Mouse (Mus musculus) myocyte (in vitro differentiated cells): Measurements from ENCODE around the gene Psmc3. TPM values are rescaled to one million over a fixed set of nuclear protein-coding genes. Genes with fewer than 3 reads are reported as not detected.

ENCODE experiments used
- H3K27me3 ChIP-seq: one replicate; pipeline ENCODE4 v1.6.1; 2011; ENCODE audit not compliant: control insufficient read depth, insufficient read depth, insufficient read length
- H3K36me3 ChIP-seq: one replicate; pipeline ENCODE4 v1.6.1; 2011; ENCODE audit not compliant: control insufficient read depth, insufficient read depth
- H3K4me2 ChIP-seq: one replicate; pipeline ENCODE4 v1.6.1; 2011; ENCODE audit warnings: low read depth, control low read depth
- H3K4me3 ChIP-seq: one replicate; pipeline ENCODE4 v1.5.1; 2011; ENCODE audit warnings: mild to moderate bottlenecking, control low read depth, moderate library complexity
- H3K79me2 ChIP-seq: one replicate; pipeline ENCODE4 v1.6.1; 2011; ENCODE audit not compliant: control insufficient read depth, insufficient read depth
- H3ac ChIP-seq: one replicate; pipeline ENCODE4 v1.6.1; 2011; ENCODE audit not compliant: control insufficient read depth, insufficient read length
- CEBPB ChIP-seq: IDR thresholded peaks from 2 replicates; pipeline ENCODE4 v1.6.1; 2011; ENCODE audit warnings: mild to moderate bottlenecking, moderate library complexity; ENCODE audit not compliant: poor library complexity, insufficient read depth, severe bottlenecking
- E2F4 ChIP-seq: IDR thresholded peaks from one replicate; pipeline ENCODE4 v1.6.1; 2011; ENCODE audit warnings: mild to moderate bottlenecking, control low read depth, moderate library complexity; ENCODE audit not compliant: insufficient read depth
- MAX ChIP-seq: IDR thresholded peaks from one replicate; pipeline ENCODE4 v1.6.1; 2011; ENCODE audit warnings: low read depth, mild to moderate bottlenecking, control low read depth
- MYOD1 ChIP-seq, 3 experiments: IDR thresholded peaks; one replicate each; pipeline ENCODE4 v1.6.1; 2011; ENCODE audit warnings: control low read depth in 2 of 3, low read depth in 2 of 3, mild to moderate bottlenecking in 2 of 3, moderate library complexity in 1 of 3; ENCODE audit not compliant: insufficient read length in 2 of 3, control insufficient read depth in 1 of 3
- MYOG ChIP-seq, 3 experiments: IDR thresholded peaks; one replicate each; pipeline ENCODE4 v1.6.1; 2011; ENCODE audit warnings: control low read depth in 2 of 3, low read depth in 2 of 3, mild to moderate bottlenecking in 2 of 3; ENCODE audit not compliant: insufficient read length in 2 of 3, control insufficient read depth in 1 of 3, insufficient read depth in 1 of 3
- POLR2A ChIP-seq: IDR thresholded peaks from one replicate; pipeline ENCODE4 v1.6.1; 2011; ENCODE audit warnings: low read depth, mild to moderate bottlenecking, control low read depth, moderate library complexity; ENCODE audit not compliant: insufficient read length
- POLR2AphosphoS2 ChIP-seq: IDR thresholded peaks from one replicate; pipeline ENCODE4 v1.6.1; 2011; ENCODE audit warnings: low read depth, control low read depth; ENCODE audit not compliant: insufficient read length
- REST ChIP-seq: IDR thresholded peaks from one replicate; pipeline ENCODE4 v1.6.1; 2011; ENCODE audit warnings: mild to moderate bottlenecking, control low read depth, moderate library complexity; ENCODE audit not compliant: insufficient read depth, insufficient read length
- SRF ChIP-seq: IDR thresholded peaks from one replicate; pipeline ENCODE4 v1.6.1; 2011; ENCODE audit warnings: low read depth; ENCODE audit not compliant: control insufficient read depth, insufficient read length
- TCF12 ChIP-seq: IDR thresholded peaks from one replicate; pipeline ENCODE4 v1.6.1; 2011; ENCODE audit warnings: mild to moderate bottlenecking, control low read depth; ENCODE audit not compliant: poor library complexity, insufficient read depth, severe bottlenecking
- TCF3 ChIP-seq: IDR thresholded peaks from one replicate; pipeline ENCODE4 v1.6.1; 2011; ENCODE audit warnings: low read depth, control low read depth; ENCODE audit not compliant: insufficient read length
- USF1 ChIP-seq: IDR thresholded peaks from one replicate; pipeline ENCODE4 v1.6.1; 2011; ENCODE audit warnings: low read depth, mild to moderate bottlenecking, control low read depth, moderate library complexity
- polyA plus RNA-seq: library from polyadenylated mRNA; unstranded; fragments of >200 nt; fragmentation: generic; extraction: Trizol; gene quantifications from one replicate; pipeline ENCODE4 v1.2.1, GENCODE M21; 2012; ENCODE audit warnings: missing spikeins

Gene Psmc3
- polyA plus RNA-seq, 1 experiment, result 688 TPM

DNA sequence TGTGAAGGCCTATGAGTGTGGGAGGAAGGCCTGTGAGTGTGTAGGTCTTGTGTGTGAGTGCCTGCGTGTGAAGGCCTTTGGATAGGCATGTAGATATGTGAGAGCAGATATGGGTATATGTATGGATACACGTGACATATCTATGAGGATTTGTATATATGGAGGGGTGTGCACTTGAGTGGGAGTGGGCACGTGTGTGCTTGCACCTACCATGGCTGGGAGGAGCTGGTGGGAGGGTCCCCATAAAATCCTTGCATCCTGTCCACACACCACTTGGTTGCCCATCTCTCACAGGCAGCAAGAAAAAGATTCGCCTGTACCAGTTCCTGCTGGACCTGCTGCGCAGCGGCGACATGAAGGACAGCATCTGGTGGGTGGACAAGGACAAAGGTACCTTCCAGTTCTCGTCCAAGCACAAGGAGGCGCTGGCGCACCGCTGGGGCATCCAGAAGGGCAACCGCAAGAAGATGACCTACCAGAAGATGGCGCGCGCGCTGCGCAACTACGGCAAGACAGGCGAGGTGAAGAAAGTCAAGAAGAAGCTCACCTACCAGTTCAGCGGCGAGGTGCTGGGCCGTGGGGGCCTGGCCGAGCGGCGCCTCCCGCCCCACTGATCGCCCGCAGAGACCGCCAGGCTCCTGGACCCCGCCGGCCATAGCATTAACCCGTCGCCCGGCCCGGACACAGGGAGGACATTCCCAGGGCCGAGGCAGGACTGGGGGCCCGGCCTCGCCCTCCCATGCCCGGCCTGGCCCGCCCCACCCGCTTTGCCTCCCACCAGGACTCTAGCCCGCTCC, 61.2 kb downstream of the Psmc3 start:
- peak overlapping the region; percentile 73 for H3K4me2 ChIP-seq
- peaks cover 20% of the 10 kb centered on the region for H3K27me3 ChIP-seq
- no peaks in the 10 kb centered on the region for H3K36me3 ChIP-seq
- no peak for TF ChIP-seq SRF
- TF ChIP-seq POLR2A, result no peak
- TF ChIP-seq USF1, result no peak
- TF ChIP-seq REST, result no peak
- peak in 2 of 3 experiments; percentile 21 to 28 for TF ChIP-seq MYOG (IDR thresholded peaks at IDR 0.05; ENCODE audit: control insufficient read depth in 1 of 3, insufficient read depth in 1 of 3, insufficient read length in 2 of 3, low read depth in 2 of 3)
- TF ChIP-seq MYOD1 (IDR thresholded peaks at IDR 0.05; ENCODE audit: control insufficient read depth in 1 of 3, insufficient read length in 2 of 3, low read depth in 2 of 3), result peak in 1 of 3 experiments; percentile 29
- no peak for TF ChIP-seq TCF12
- TF ChIP-seq POLR2AphosphoS2, result no peak
- no peak for TF ChIP-seq CEBPB
- TF ChIP-seq E2F4, result no peak
- TF ChIP-seq TCF3, result no peak
- H3ac ChIP-seq, result peak overlapping the region; percentile 31
- no peaks in the 10 kb centered on the region for H3K79me2 ChIP-seq
- H3K4me3 ChIP-seq, result no peak overlapping the region

DNA sequence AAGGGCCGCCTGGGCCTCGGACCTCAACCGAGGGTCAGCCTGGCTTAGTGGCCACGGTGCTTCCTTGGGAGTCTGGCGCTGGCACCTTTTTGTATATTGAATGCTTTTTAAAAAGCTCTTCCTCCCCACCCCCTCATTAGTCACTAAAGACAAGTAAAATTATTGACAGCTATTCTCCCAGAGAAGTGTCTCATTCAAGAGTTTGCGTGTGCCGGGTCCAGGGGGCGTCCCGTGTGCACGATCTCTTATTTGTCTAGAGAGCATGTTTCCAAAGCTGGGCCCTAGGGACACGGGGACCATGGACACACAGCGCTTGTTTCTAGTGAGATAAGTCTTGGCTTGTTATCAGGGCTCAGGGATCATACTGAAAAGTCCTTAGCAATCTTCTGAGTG, 61.8 kb downstream of the Psmc3 start:
- H3K79me2 ChIP-seq, result no peaks in the 10 kb centered on the region
- no peaks in the 10 kb centered on the region for H3K36me3 ChIP-seq
- H3ac ChIP-seq, result peak overlapping the region; percentile 31
- H3K4me2 ChIP-seq, result peak overlapping the region; percentile 73
- H3K27me3 ChIP-seq, result peaks cover 26% of the 10 kb centered on the region
- TF ChIP-seq MYOG (IDR thresholded peaks at IDR 0.05; ENCODE audit: control insufficient read depth in 1 of 3, insufficient read depth in 1 of 3, insufficient read length in 2 of 3, low read depth in 2 of 3) (no peak), REST (no peak), TCF12 (no peak), MAX (no peak), MYOD1 (IDR thresholded peaks at IDR 0.05; ENCODE audit: control insufficient read depth in 1 of 3, insufficient read length in 2 of 3, low read depth in 2 of 3) (no peak), TCF3 (no peak), POLR2A (no peak), E2F4 (no peak), USF1 (no peak), POLR2AphosphoS2 (no peak), SRF (no peak), CEBPB (no peak)
- H3K4me3 ChIP-seq, result no peak overlapping the region

Other genes with a start within 250 kb of the Psmc3 start
- gene Mtch2, start 206.9 kb upstream of the Psmc3 start, polyA plus RNA-seq, result 170 TPM
- 0.04 TPM for gene C1qtnf4, start 168.1 kb upstream of the Psmc3 start, polyA plus RNA-seq
- 11.9 TPM for gene Kbtbd4, start 149.3 kb upstream of the Psmc3 start, polyA plus RNA-seq
- 268 TPM for gene Ndufs3, start 149.2 kb upstream of the Psmc3 start, polyA plus RNA-seq
- gene Celf1, start 113.6 kb upstream of the Psmc3 start, polyA plus RNA-seq, result 27.1 TPM
- gene Rapsn, start 18.4 kb upstream of the Psmc3 start, polyA plus RNA-seq, result 199 TPM
- gene Slc39a13, start 16.4 kb downstream of the Psmc3 start, polyA plus RNA-seq, result 41.1 TPM
- gene Spi1, start 28.4 kb downstream of the Psmc3 start, polyA plus RNA-seq, result 0.04 TPM
- 0.05 TPM for gene Mybpc3, start 64.1 kb downstream of the Psmc3 start, polyA plus RNA-seq
- gene Madd, start 129.8 kb downstream of the Psmc3 start, polyA plus RNA-seq, result 10.2 TPM
- gene Nr1h3, start 148.8 kb downstream of the Psmc3 start, polyA plus RNA-seq, result 0.53 TPM
- 16.9 TPM for gene Acp2, start 148.9 kb downstream of the Psmc3 start, polyA plus RNA-seq
- gene Ddb2, start 183.0 kb downstream of the Psmc3 start, polyA plus RNA-seq, result 2.0 TPM
- gene Pacsin3, start 201.9 kb downstream of the Psmc3 start, polyA plus RNA-seq, result 141 TPM
- 60.4 TPM for gene Arfgap2, start 211.0 kb downstream of the Psmc3 start, polyA plus RNA-seq